Comparison of ENCODE assay signal across 8 mouse cellular contexts in genomic region chr19:61226401-61226927, GRCm38 (mm10). TPM values are rescaled to one million over a fixed set of nuclear protein-coding genes. Genes with fewer than 3 reads are reported as not detected.
DNase-seq lines count a peak whose midpoint lies in the region; ATAC-seq and TF ChIP-seq lines count a peak whose summit lies in the region.

No protein-coding gene starts in this region.

- H3K27me3 ChIP-seq in E14TG2a.4 (ENCODE audit: insufficient read depth, low read length), result no peaks in the 10 kb centered on the region
- peaks cover 16% of the 10 kb centered on the region for H3K27me3 ChIP-seq in erythroblast, embryonic 14.5 days (ENCODE audit: control insufficient read depth)
- no peaks in the 10 kb centered on the region for H3K27me3 ChIP-seq in lung, embryonic 14.5 days (ENCODE audit: insufficient read depth, low read length)

- 1% methylated on average over 71 of the region's 71 CpGs for WGBS in bone marrow, adult 2 months
- 2% methylated on average over 68 of the region's 71 CpGs for WGBS in lung, embryonic 14.5 days

- no peaks in the 10 kb centered on the region for H3K36me3 ChIP-seq in E14TG2a.4 (ENCODE audit: insufficient read depth, low read length)
- H3K36me3 ChIP-seq in erythroblast, embryonic 14.5 days (ENCODE audit: control insufficient read depth), result no peaks in the 10 kb centered on the region
- no peaks in the 10 kb centered on the region for H3K36me3 ChIP-seq in lung, embryonic 14.5 days (ENCODE audit: insufficient read depth)

- TF ChIP-seq POLR2A in bone marrow, adult 2 months (IDR thresholded peaks at IDR 0.05; ENCODE audit: borderline replicate concordance, control insufficient read depth, low read depth, low read length), result no peak

- peak overlapping the region; percentile 65 for H3K4me2 ChIP-seq in lung, embryonic 14.5 days

- H3K4me3 ChIP-seq in E14TG2a.4 (replicated peaks; ENCODE audit: low read length), result peak overlapping the region; percentile 78
- peak overlapping the region; percentile 77 for H3K4me3 ChIP-seq in bone marrow, adult 2 months (replicated peaks; ENCODE audit: control insufficient read depth, low read depth, low read length)
- peak overlapping the region; percentile 71 for H3K4me3 ChIP-seq in erythroblast, embryonic 14.5 days (replicated peaks)
- peak overlapping the region; percentile 55 for H3K4me3 ChIP-seq in lung, embryonic 14.5 days (ENCODE audit: low read depth, low read length)

- H3K4me1 ChIP-seq in E14TG2a.4 (replicated peaks; ENCODE audit: low read depth, low read length), result 0 out of 2 replicates have a peak, but pooled peaks cover 2% of the 10 kb centered on the region
- peaks cover 5% of the 10 kb centered on the region for H3K4me1 ChIP-seq in bone marrow, adult 2 months (ENCODE audit: control insufficient read depth, insufficient read depth, low read length)
- H3K4me1 ChIP-seq in erythroblast, embryonic 14.5 days (ENCODE audit: control insufficient read depth), result peaks cover 31% of the 10 kb centered on the region
- no peaks in the 10 kb centered on the region for H3K4me1 ChIP-seq in lung, embryonic 14.5 days (ENCODE audit: insufficient read depth)

- peaks cover 14% of the 10 kb centered on the region for H3K9me3 ChIP-seq in E14TG2a.4 (ENCODE audit: low read length)
- peaks cover 38% of the 10 kb centered on the region for H3K9me3 ChIP-seq in erythroblast, embryonic 14.5 days (ENCODE audit: control insufficient read depth, low read length)
- peaks cover 5% of the 10 kb centered on the region; the same call in 1 of the 2 replicates for H3K9me3 ChIP-seq in lung, embryonic 14.5 days (ENCODE audit: low read depth, low read length)

- H3K27ac ChIP-seq in bone marrow, adult 2 months (ENCODE audit: control insufficient read depth, insufficient read depth, low read depth, low read length, poor library complexity), result peak overlapping the region; percentile 97
- H3K27ac ChIP-seq in lung, embryonic 14.5 days (ENCODE audit: low read depth), result peak overlapping the region; percentile 92

- no peak for TF ChIP-seq CTCF in E14TG2a.4 (conservative IDR thresholded peaks at IDR 0.05; ENCODE audit: low read length)
- TF ChIP-seq CTCF in bone marrow, adult 2 months (IDR thresholded peaks at IDR 0.05; ENCODE audit: control insufficient read depth, insufficient read depth, low read length), result no peak
- peak; percentile 16; the same call in 1 of the 2 replicates for TF ChIP-seq CTCF in lung, embryonic 14.5 days (IDR thresholded peaks at IDR 0.05; ENCODE audit: low read depth)

- peak; percentile 81 for DNase-seq in heart, postnatal 4 days
- peak; percentile 47 for DNase-seq in layer of hippocampus, adult 9-10 months (ENCODE audit: low spot score)
- peak; percentile 87 for DNase-seq in lung, embryonic 14.5 days
- DNase-seq in ovary, adult 18-20 months (ENCODE audit: low spot score), result peak; percentile 69
- DNase-seq in thymus, postnatal 14 days, result peak; percentile 67

- ATAC-seq in lung, embryonic 14.5 days (ENCODE audit: insufficient read depth), result peak; percentile 25

- H3K9ac ChIP-seq in lung, embryonic 14.5 days, result peak overlapping the region; percentile 32; the same call in 1 of the 2 replicates

RNA-seq across cellular contexts. Expression of gene Csf2ra, which starts 1.8 kb away (rescaled TPM):
- 61.7 and 173 TPM in 2 replicates for polyA plus RNA-seq in bone marrow, adult 2 months (2011; ENCODE audit: insufficient read depth, insufficient read length, low replicate concordance, missing spikeins)
- 0.78 and 1.2 TPM in 2 replicates for polyA plus RNA-seq in erythroblast, embryonic 14.5 days (2012)
- total RNA-seq in heart, postnatal 4 days (2021), result 10 to 100 TPM; 15.0 to 17.5 TPM
- polyA plus RNA-seq in lung, embryonic 14.5 days (2014; fragmentation: Nextera tagmentation; extraction: Ambion mirVana), result 24.4 and 24.6 TPM in 2 replicates

RNA-seq across cellular contexts. Expression of gene Gm6020, which starts 42.8 kb away (rescaled TPM):
- polyA plus RNA-seq in bone marrow, adult 2 months (2011; ENCODE audit: insufficient read depth, insufficient read length, low replicate concordance, missing spikeins), result not detected in 2 replicates
- not detected in 2 replicates for polyA plus RNA-seq in erythroblast, embryonic 14.5 days (2012)
- not detected for total RNA-seq in heart, postnatal 4 days (2021)
- polyA plus RNA-seq in lung, embryonic 14.5 days (2014; fragmentation: Nextera tagmentation; extraction: Ambion mirVana), result not detected in 2 replicates

RNA-seq across cellular contexts. Expression of gene Gm7102, which starts 50.4 kb away (rescaled TPM):
- not detected in 2 replicates for polyA plus RNA-seq in bone marrow, adult 2 months (2011; ENCODE audit: insufficient read depth, insufficient read length, low replicate concordance, missing spikeins)
- polyA plus RNA-seq in erythroblast, embryonic 14.5 days (2012), result not detected in 2 replicates
- under 1 TPM in 1 of 2 experiments, not detected in 1; 0.45 TPM for total RNA-seq in heart, postnatal 4 days (2021)
- polyA plus RNA-seq in lung, embryonic 14.5 days (2014; fragmentation: Nextera tagmentation; extraction: Ambion mirVana), result 0.16 and 0.37 TPM in 2 replicates

Comparison
In these comparisons a context has a peak if more than half of its experiments do, and no peak if none do; other contexts are left out.
1. Peak in every context shown above with its lines: DNase-seq, ATAC-seq, H3K4me3 ChIP-seq and H3K27ac ChIP-seq.
2. RNA of gene Csf2ra, which starts 1.8 kb away (polyA plus RNA-seq): 61.7 to 173 TPM in bone marrow, adult 2 months and 24.4 to 24.6 TPM in lung, embryonic 14.5 days; 0.78 to 1.2 TPM in erythroblast, embryonic 14.5 days; every median in the first group is over 10 times any median in the second.